Mouse (Mus musculus) midbrain, postnatal 0 days (tissue): ENCODE measurements around the gene Hipk2. TPM values are rescaled to one million over a fixed set of nuclear protein-coding genes. Genes with fewer than 3 reads are reported as not detected.

Experiments
- ATAC-seq: fragments of 200-750 bp; cut with Nextera tagmentation; 2 replicates; pipeline ENCODE4 v1.8.0; 2017; ENCODE audit warnings: moderate number of reproducible peaks, mild to moderate bottlenecking, moderate TSS enrichment, moderate library complexity; ENCODE audit not compliant: low FRiP score
- DNase-seq: peaks from one replicate; pipeline ENCODE4 v3.0.0-alpha.2; 2015; ENCODE audit warnings: low spot score
- H3K27ac ChIP-seq: fragments of 300-500 bp; sonication (generic); 2 replicates; pipeline ENCODE4 v1.5.1; 2014; ENCODE audit warnings: low read depth, mild to moderate bottlenecking, low read length, mixed read lengths
- H3K27me3 ChIP-seq: fragments of 300-500 bp; sonication (generic); 2 replicates; pipeline ENCODE4 v1.6.1; 2014; ENCODE audit warnings: low read length, control low read depth, mixed read lengths; ENCODE audit not compliant: insufficient read depth
- H3K36me3 ChIP-seq: fragments of 300-500 bp; sonication (generic); 2 replicates; pipeline ENCODE4 v1.6.1; 2014; ENCODE audit warnings: low read length, control low read depth, mixed read lengths; ENCODE audit not compliant: insufficient read depth
- H3K4me1 ChIP-seq: fragments of 300-500 bp; sonication (generic); 2 replicates; pipeline ENCODE4 v1.6.1; 2014; ENCODE audit warnings: mild to moderate bottlenecking, control low read depth, antibody characterized with exemption, low read length, mixed read lengths; ENCODE audit not compliant: insufficient read depth
- H3K4me2 ChIP-seq: fragments of 300-500 bp; sonication (generic); 2 replicates; pipeline ENCODE4 v1.6.1; 2014; ENCODE audit warnings: low read depth, mild to moderate bottlenecking, low read length, mixed read lengths; ENCODE audit not compliant: poor library complexity, severe bottlenecking
- H3K4me3 ChIP-seq: fragments of 300-500 bp; sonication (generic); 2 replicates; pipeline ENCODE4 v1.5.1; 2014; ENCODE audit warnings: low read depth, mild to moderate bottlenecking, low read length, moderate library complexity
- H3K9ac ChIP-seq: fragments of 300-500 bp; sonication (generic); replicated peaks from 2 replicates; pipeline ENCODE4 v1.6.1; 2014; ENCODE audit warnings: mild to moderate bottlenecking, low read length, moderate library complexity, mixed read lengths; ENCODE audit not compliant: poor library complexity, severe bottlenecking
- H3K9me3 ChIP-seq: fragments of 300-500 bp; sonication (generic); 2 replicates; pipeline ENCODE4 v1.6.1; 2016; ENCODE audit warnings: low read length, control low read depth
- CTCF ChIP-seq: IDR thresholded peaks from 2 replicates; pipeline ENCODE4 v1.5.1; 2016; ENCODE audit warnings: antibody characterized with exemption, mild to moderate bottlenecking
- WGBS: fragments of 180-500 bp; shearing (Covaris S2); extraction: QIAGEN DNeasy Blood & Tissue Kit; methylation state at CpG from one replicate; pipeline ENCODE4 v1.1.7; 2014; 5-methylcytosine and 5-hydroxymethylcytosine counted together
- polyA plus RNA-seq: library from polyadenylated mRNA; unstranded; fragments of >200 nt; fragmentation: Nextera tagmentation; extraction: Ambion mirVana; gene quantifications from 2 replicates; pipeline ENCODE4 v1.2.1, GENCODE M21; 2015
- total RNA-seq: library from RNA; depleted of rRNA; stranded (reverse); fragments of >200 nt; gene quantifications from 2 replicates; pipeline ENCODE4 v1.2.3, GENCODE M21; 2014

Hipk2 gene
- total and polyA plus RNA-seq, 2 experiments from 2014 or later = 24.3 to 71.0 TPM

DNA sequence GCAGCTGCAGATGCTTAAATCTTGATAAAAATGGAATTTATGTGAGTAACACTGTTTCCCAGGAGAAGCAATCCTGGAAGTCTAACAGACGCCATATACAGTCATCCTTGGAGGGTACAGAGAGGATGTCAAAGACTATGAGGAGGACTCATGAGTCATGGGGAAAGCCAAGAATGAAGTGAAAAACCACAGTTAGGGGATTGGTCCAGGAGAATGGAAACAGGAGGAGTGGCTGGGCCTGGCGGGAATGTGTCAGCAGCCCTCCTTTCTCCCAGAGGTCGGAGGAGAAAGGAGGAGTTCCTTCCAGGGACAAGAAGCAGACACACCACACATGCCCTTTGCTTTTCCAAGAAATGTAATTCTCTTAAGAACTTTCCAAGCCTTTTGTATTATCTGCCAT is 46.5 kb downstream of the Hipk2 start:
- no peaks in the 10 kb centered on the region for H3K36me3 ChIP-seq
- H3K27ac ChIP-seq = no peak overlapping the region
- no peak for ATAC-seq
- WGBS = 81% methylated on average over 3 of the region's 3 CpGs
- H3K4me2 ChIP-seq = no peak overlapping the region
- no peak for TF ChIP-seq CTCF
- H3K27me3 ChIP-seq = no peaks in the 10 kb centered on the region
- no peaks in the 10 kb centered on the region for H3K9me3 ChIP-seq
- H3K4me3 ChIP-seq = no peak overlapping the region
- DNase-seq = no peak
- no peak overlapping the region for H3K9ac ChIP-seq
- H3K4me1 ChIP-seq = 0 out of 2 replicates have a peak, but pooled peaks cover 4% of the 10 kb centered on the region

- Histone ChIP-seq H3K9ac (no peak overlapping the region), H3K4me2 (no peak overlapping the region), H3K9me3 (no peaks in the 10 kb centered on the region), H3K4me3 (no peak overlapping the region), H3K27me3 (no peaks in the 10 kb centered on the region), H3K27ac (no peak overlapping the region), H3K36me3 (no peaks in the 10 kb centered on the region), H3K4me1 (0 out of 2 replicates have a peak, but pooled peaks cover 4% of the 10 kb centered on the region)
- 92% methylated on average over 2 of the region's 2 CpGs for WGBS
- TF ChIP-seq CTCF = no peak
- ATAC-seq = no peak
- no peak for DNase-seq
Measured at GRCm38 (mm10) chr6:38828211-38828610, 47.8 kb downstream of the Hipk2 start.

- no peak overlapping the region for H3K9ac ChIP-seq
- no peak overlapping the region for H3K27ac ChIP-seq
- WGBS = 89% methylated on average over 5 of the region's 5 CpGs
- DNase-seq = no peak
- H3K27me3 ChIP-seq = no peaks in the 10 kb centered on the region
- H3K4me3 ChIP-seq = no peak overlapping the region
- no peak for ATAC-seq
- H3K4me2 ChIP-seq = no peak overlapping the region
- no peaks in the 10 kb centered on the region for H3K4me1 ChIP-seq
- TF ChIP-seq CTCF = no peak
- no peaks in the 10 kb centered on the region for H3K9me3 ChIP-seq
- no peaks in the 10 kb centered on the region for H3K36me3 ChIP-seq
Measured at GRCm38 (mm10) chr6:38827435-38827834, 48.5 kb downstream of the Hipk2 start.

DNA sequence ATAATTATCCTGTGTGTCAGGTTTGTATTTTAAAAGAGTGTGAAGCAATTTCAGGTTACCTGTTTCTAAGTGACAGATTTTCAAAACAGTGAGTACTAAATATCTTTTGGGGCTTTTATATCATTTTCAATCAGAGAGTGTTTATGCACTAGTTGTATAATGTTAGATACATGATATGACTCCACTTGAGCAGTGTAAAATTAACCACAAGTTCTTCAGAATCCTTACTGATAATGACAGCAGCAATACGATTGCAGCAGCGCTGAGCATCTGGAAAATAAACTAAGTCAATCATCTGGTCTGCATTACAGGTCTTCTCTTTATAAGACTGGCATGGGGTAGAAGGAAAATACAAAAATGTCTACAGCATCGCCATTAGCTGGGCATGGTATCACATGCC is 49.1 kb downstream of the Hipk2 start:
- Histone ChIP-seq H3K27me3 (no peaks in the 10 kb centered on the region), H3K4me2 (no peak overlapping the region), H3K9me3 (no peaks in the 10 kb centered on the region), H3K27ac (no peak overlapping the region), H3K4me1 (no peaks in the 10 kb centered on the region), H3K4me3 (no peak overlapping the region), H3K9ac (no peak overlapping the region), H3K36me3 (no peaks in the 10 kb centered on the region)
- DNase-seq (no peak), ATAC-seq (no peak)
- TF ChIP-seq CTCF = no peak
- WGBS = 79% methylated on average over 3 of the region's 3 CpGs

- Histone ChIP-seq H3K27ac (no peak overlapping the region), H3K9ac (no peak overlapping the region), H3K27me3 (no peaks in the 10 kb centered on the region), H3K4me2 (no peak overlapping the region), H3K4me3 (no peak overlapping the region), H3K4me1 (no peaks in the 10 kb centered on the region), H3K9me3 (no peaks in the 10 kb centered on the region), H3K36me3 (no peaks in the 10 kb centered on the region)
- no peak for TF ChIP-seq CTCF
- DNase-seq (no peak), ATAC-seq (no peak)
Measured at GRCm38 (mm10) chr6:38825886-38826285, 50.1 kb downstream of the Hipk2 start.

DNA sequence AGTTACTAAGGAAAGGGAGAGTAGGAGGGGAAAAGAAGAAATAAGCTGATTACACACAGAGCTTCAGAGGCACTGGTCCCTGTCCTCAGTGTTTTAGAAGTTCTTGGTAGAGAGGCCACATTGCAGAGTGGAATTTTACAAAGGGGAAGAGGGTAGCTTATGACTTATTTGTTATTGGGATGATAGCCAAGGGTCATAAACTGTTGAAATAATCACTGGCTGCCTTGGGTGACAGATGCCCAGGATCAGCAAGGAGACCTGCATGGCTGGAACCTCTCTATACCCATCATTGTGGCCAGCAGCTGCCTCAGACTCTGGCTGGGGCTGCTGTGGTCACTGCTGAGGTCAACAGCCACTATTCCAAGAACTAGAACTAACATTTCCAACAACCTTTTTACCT is 52.1 kb downstream of the Hipk2 start:
- Histone ChIP-seq H3K4me1 (no peaks in the 10 kb centered on the region), H3K27ac (no peak overlapping the region), H3K4me2 (no peak overlapping the region), H3K27me3 (no peaks in the 10 kb centered on the region), H3K9ac (no peak overlapping the region), H3K9me3 (no peaks in the 10 kb centered on the region), H3K4me3 (no peak overlapping the region), H3K36me3 (peaks cover 3% of the 10 kb centered on the region)
- ATAC-seq = no peak
- no peak for DNase-seq
- TF ChIP-seq CTCF = no peak
